Mouse (Mus musculus): Measurements from ENCODE around the gene Fars2.

The Fars2 gene

DNA sequence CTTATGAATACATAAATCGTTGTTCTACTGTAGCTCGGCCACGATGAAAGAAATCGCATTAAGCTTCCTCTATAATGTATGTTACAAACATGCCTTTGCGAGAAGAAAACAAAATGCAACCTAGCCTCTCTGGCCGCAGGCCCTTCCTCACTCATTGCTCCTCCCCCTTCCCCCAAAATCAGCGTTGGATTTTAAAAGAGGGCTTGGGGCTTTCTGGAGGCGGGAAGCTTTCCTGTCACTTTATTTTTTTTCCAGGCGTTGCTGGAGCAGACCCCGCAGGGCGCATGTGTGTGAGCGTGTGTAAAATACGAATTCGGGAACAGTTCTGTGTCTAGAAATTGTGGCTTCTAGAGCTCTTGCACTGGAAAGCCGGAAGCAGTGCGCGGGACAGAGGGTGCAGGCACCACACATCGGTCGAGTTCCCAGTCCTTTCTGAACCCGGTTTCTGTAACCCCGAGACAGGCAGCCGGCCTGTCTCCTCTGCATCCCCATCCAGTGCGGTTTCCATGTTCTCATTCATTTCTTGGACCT lies 614.8 kb downstream of the Fars2 start:
- DNase-seq (ENCODE audit: low spot score) = no peak

GRCm38 (mm10) chr13:36732891-36733490 lies 615.8 kb downstream of the Fars2 start:
- DNase-seq (ENCODE audit: low spot score) = no peak

DNA sequence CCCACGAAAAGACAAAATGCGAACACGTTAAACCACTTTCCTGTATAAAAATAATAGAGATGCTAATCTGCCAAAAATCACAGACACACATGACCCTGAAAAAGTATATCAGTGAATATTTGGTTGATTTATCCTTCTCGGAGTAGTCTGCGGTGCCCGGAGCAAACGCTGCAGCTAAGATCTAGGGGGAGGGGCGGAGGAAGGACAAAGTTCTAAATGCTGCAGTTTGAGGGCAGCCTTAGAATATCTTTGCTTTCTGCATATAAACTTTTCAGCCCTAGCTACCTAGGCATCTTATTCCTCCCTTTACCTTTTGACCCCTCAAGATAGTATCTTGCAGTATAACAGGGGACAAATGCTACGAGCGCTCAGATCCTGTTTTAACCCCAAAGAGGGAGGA lies 616.4 kb downstream of the Fars2 start:
- no peak for DNase-seq (ENCODE audit: low spot score)

- no peak for DNase-seq (ENCODE audit: low spot score)
Observed at GRCm38 (mm10) chr13:36733989-36734690, 616.9 kb downstream of the Fars2 start.

DNA sequence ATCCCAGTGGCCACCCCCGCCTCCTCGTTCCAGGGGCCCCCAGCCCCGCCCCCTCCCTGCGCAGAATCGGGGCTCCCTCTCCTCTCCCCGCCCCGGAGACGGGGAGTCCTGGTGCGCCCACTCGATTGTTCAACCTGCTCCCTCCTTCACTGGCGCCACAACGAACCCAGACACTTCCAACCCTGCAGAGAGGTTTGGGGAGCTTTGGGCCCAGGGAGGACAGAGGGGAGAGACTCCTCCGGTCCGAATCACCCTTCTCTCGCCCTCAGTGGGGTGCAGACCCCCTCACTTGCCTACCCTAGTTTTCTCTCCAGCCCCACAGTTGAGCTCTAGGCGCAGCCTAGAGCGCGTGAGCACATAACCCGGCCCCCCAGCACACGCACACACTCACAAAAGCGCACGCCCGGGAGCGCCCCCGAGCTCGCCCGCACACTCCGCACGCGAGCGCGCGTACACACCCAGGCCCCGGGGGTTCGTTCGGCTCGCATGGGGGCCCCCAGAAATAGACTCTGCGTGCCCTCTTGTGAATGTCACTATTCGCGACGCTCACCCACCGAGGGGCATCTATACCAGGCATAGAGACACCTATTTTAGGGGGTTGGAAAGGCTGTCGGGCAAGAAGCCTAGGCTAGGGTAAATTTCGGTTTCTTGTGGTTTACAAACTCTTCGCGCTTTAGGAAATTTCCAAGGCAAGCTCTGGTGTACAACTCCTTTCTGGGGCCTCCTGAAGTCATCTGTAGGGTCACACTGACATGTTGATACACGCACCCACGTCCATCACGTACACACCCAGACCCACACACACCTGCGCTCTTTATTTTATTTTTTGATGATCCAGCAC lies 617.7 kb downstream of the Fars2 start, which contains the start of gene Nrn1:
Gene Nrn1 (minus strand): TSS at position 401 of the 841 bp plus-strand sequence.
- no peak for DNase-seq (ENCODE audit: low spot score)

- DNase-seq (ENCODE audit: low spot score) = no peak
Observed at GRCm38 (mm10) chr13:36735901-36736618, 618.8 kb downstream of the Fars2 start.

GRCm38 (mm10) chr13:36736619-36736996 lies 619.4 kb downstream of the Fars2 start:
- DNase-seq (ENCODE audit: low spot score) = no peak

- no peak for DNase-seq (ENCODE audit: low spot score)
Observed at GRCm38 (mm10) chr13:36750056-36750455, 632.8 kb downstream of the Fars2 start.

GRCm38 (mm10) chr13:36751861-36752260 lies 634.6 kb downstream of the Fars2 start:
- no peak for DNase-seq (ENCODE audit: low spot score)

- DNase-seq (ENCODE audit: low spot score) = no peak
Observed at GRCm38 (mm10) chr13:36766801-36767200, 649.6 kb downstream of the Fars2 start.

All from spleen, adult 12 weeks (tissue).